Mouse (Mus musculus) cerebellum, adult 2 months (tissue): Measurements from ENCODE around the gene Mylk3.

Source experiments
- CTCF ChIP-seq: fragments of 200-500 bp; IDR thresholded peaks from 2 replicates; pipeline ENCODE4 v1.5.1; 2011; ENCODE audit warnings: low read depth, mild to moderate bottlenecking, control low read depth, low read length, moderate library complexity, borderline replicate concordance; ENCODE audit not compliant: insufficient read depth
- POLR2A ChIP-seq: fragments of 200-500 bp; IDR thresholded peaks from 2 replicates; pipeline ENCODE4 v1.6.1; 2011; ENCODE audit warnings: low read length, control low read depth, borderline replicate concordance; ENCODE audit not compliant: insufficient read depth

DNA sequence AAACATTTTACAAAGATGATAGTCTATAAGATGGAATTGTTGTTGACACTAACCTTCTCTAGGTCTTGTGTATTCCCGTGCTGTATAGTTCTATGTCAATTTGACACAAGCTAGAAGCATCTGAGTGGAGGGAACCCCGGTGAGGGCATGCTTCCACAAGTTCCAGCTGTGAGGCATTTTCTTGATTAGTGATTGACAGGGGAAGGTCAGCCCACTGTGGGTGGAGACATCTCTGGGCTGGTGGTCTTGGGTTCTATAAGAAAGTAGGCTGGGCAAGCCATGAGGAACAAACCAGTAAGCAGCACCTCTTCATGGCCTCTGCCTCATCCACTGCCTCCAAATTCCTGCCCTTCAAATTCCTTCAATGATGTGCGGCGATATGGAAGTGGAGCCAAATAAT, 11.9 kb downstream of the Mylk3 start:
- no peak for TF ChIP-seq POLR2A
- TF ChIP-seq CTCF, result no peak
